Mouse (Mus musculus): ENCODE data around the gene Ubr1. TPM values are rescaled to one million over a fixed set of nuclear protein-coding genes. Genes with fewer than 3 reads are reported as not detected.

Gene Ubr1
- polyA plus RNA-seq, 1 experiment from 2014 or later = 17.9 TPM

- Histone ChIP-seq H3K4me3 (ENCODE audit: low read depth, low read length) (no peak overlapping the region), H3K4me1 (ENCODE audit: control insufficient read depth, insufficient read depth, low read length) (no peaks in the 10 kb centered on the region), H3K27me3 (replicated peaks; ENCODE audit: control insufficient read depth, insufficient read depth, low read length) (no peaks in the 10 kb centered on the region), H3K27ac (replicated peaks; ENCODE audit: low read depth, low read length) (no peak overlapping the region), H3K4me2 (ENCODE audit: low read depth, low read length) (no peak overlapping the region), H3K9me3 (ENCODE audit: control insufficient read depth, low read length) (no peaks in the 10 kb centered on the region), H3K9ac (ENCODE audit: low read depth, low read length) (no peak overlapping the region), H3K36me3 (ENCODE audit: control insufficient read depth, insufficient read depth, low read length) (peaks cover 49% of the 10 kb centered on the region)
- DNase-seq (ENCODE audit: low spot score) = peak; percentile 5
- 40% methylated on average over 4 of the region's 4 CpGs for WGBS
- ATAC-seq (ENCODE audit: low read depth) = no peak
These were observed 61.0 kb downstream of the Ubr1 start for GRCm38 (mm10) chr2:120909556-120909955.

GRCm38 (mm10) chr2:120896361-120896760, 74.2 kb downstream of the Ubr1 start:
- H3K4me1 ChIP-seq (ENCODE audit: control insufficient read depth, insufficient read depth, low read length) = no peaks in the 10 kb centered on the region
- no peak for ATAC-seq (ENCODE audit: low read depth)
- H3K27ac ChIP-seq (replicated peaks; ENCODE audit: low read depth, low read length) = no peak overlapping the region
- no peak overlapping the region for H3K9ac ChIP-seq (ENCODE audit: low read depth, low read length)
- H3K36me3 ChIP-seq (ENCODE audit: control insufficient read depth, insufficient read depth, low read length) = peaks cover 93% of the 10 kb centered on the region
- no peaks in the 10 kb centered on the region for H3K27me3 ChIP-seq (replicated peaks; ENCODE audit: control insufficient read depth, insufficient read depth, low read length)
- 92% methylated on average over 3 of the region's 3 CpGs for WGBS
- H3K4me3 ChIP-seq (ENCODE audit: low read depth, low read length) = no peak overlapping the region
- no peak for DNase-seq (ENCODE audit: low spot score)
- H3K4me2 ChIP-seq (ENCODE audit: low read depth, low read length) = no peak overlapping the region
- H3K9me3 ChIP-seq (ENCODE audit: control insufficient read depth, low read length) = no peaks in the 10 kb centered on the region

- Histone ChIP-seq H3K36me3 (ENCODE audit: control insufficient read depth, insufficient read depth, low read length) (peaks cover 76% of the 10 kb centered on the region), H3K4me1 (ENCODE audit: control insufficient read depth, insufficient read depth, low read length) (no peaks in the 10 kb centered on the region), H3K4me2 (ENCODE audit: low read depth, low read length) (no peak overlapping the region), H3K27ac (replicated peaks; ENCODE audit: low read depth, low read length) (no peak overlapping the region), H3K27me3 (replicated peaks; ENCODE audit: control insufficient read depth, insufficient read depth, low read length) (no peaks in the 10 kb centered on the region), H3K9me3 (ENCODE audit: control insufficient read depth, low read length) (no peaks in the 10 kb centered on the region), H3K9ac (ENCODE audit: low read depth, low read length) (no peak overlapping the region), H3K4me3 (ENCODE audit: low read depth, low read length) (no peak overlapping the region)
- ATAC-seq (ENCODE audit: low read depth) = no peak
- no peak for DNase-seq (ENCODE audit: low spot score)
- 91% methylated on average over 5 of the region's 5 CpGs for WGBS
These were observed 82.9 kb downstream of the Ubr1 start for GRCm38 (mm10) chr2:120887601-120888000.

GRCm38 (mm10) chr2:120873192-120873591, 97.3 kb downstream of the Ubr1 start:
- 93% methylated on average over 2 of the region's 2 CpGs for WGBS
- Histone ChIP-seq H3K4me2 (ENCODE audit: low read depth, low read length) (no peak overlapping the region), H3K4me3 (ENCODE audit: low read depth, low read length) (no peak overlapping the region), H3K27ac (replicated peaks; ENCODE audit: low read depth, low read length) (no peak overlapping the region), H3K9ac (ENCODE audit: low read depth, low read length) (no peak overlapping the region), H3K4me1 (ENCODE audit: control insufficient read depth, insufficient read depth, low read length) (no peaks in the 10 kb centered on the region), H3K36me3 (ENCODE audit: control insufficient read depth, insufficient read depth, low read length) (peaks cover 65% of the 10 kb centered on the region), H3K9me3 (ENCODE audit: control insufficient read depth, low read length) (no peaks in the 10 kb centered on the region), H3K27me3 (replicated peaks; ENCODE audit: control insufficient read depth, insufficient read depth, low read length) (no peaks in the 10 kb centered on the region)
- no peak for ATAC-seq (ENCODE audit: low read depth)
- DNase-seq (ENCODE audit: low spot score) = no peak

GRCm38 (mm10) chr2:120871447-120872336, 98.8 kb downstream of the Ubr1 start:
- H3K27ac ChIP-seq (replicated peaks; ENCODE audit: low read depth, low read length) = no peak overlapping the region
- 81% methylated on average over 9 of the region's 9 CpGs for WGBS
- DNase-seq (ENCODE audit: low spot score) (peak; percentile 9), ATAC-seq (ENCODE audit: low read depth) (no peak)
- no peaks in the 10 kb centered on the region for H3K27me3 ChIP-seq (replicated peaks; ENCODE audit: control insufficient read depth, insufficient read depth, low read length)
- H3K4me3 ChIP-seq (ENCODE audit: low read depth, low read length) = no peak overlapping the region
- no peaks in the 10 kb centered on the region for H3K4me1 ChIP-seq (ENCODE audit: control insufficient read depth, insufficient read depth, low read length)
- H3K9ac ChIP-seq (ENCODE audit: low read depth, low read length) = no peak overlapping the region
- H3K9me3 ChIP-seq (ENCODE audit: control insufficient read depth, low read length) = no peaks in the 10 kb centered on the region
- no peak overlapping the region for H3K4me2 ChIP-seq (ENCODE audit: low read depth, low read length)
- peaks cover 67% of the 10 kb centered on the region for H3K36me3 ChIP-seq (ENCODE audit: control insufficient read depth, insufficient read depth, low read length)

- no peak for DNase-seq (ENCODE audit: low spot score)
- Histone ChIP-seq H3K27ac (replicated peaks; ENCODE audit: low read depth, low read length) (no peak overlapping the region), H3K4me2 (ENCODE audit: low read depth, low read length) (no peak overlapping the region), H3K9me3 (ENCODE audit: control insufficient read depth, low read length) (no peaks in the 10 kb centered on the region), H3K4me3 (ENCODE audit: low read depth, low read length) (no peak overlapping the region), H3K9ac (ENCODE audit: low read depth, low read length) (no peak overlapping the region), H3K4me1 (ENCODE audit: control insufficient read depth, insufficient read depth, low read length) (no peaks in the 10 kb centered on the region), H3K36me3 (ENCODE audit: control insufficient read depth, insufficient read depth, low read length) (peaks cover 75% of the 10 kb centered on the region), H3K27me3 (replicated peaks; ENCODE audit: control insufficient read depth, insufficient read depth, low read length) (no peaks in the 10 kb centered on the region)
- WGBS = 94% methylated on average over 5 of the region's 5 CpGs
- no peak for ATAC-seq (ENCODE audit: low read depth)
These were observed 103.2 kb downstream of the Ubr1 start for GRCm38 (mm10) chr2:120867336-120867735.

GRCm38 (mm10) chr2:120866561-120866960, 104.0 kb downstream of the Ubr1 start:
- WGBS = 21% methylated on average over 1 of the region's 1 CpGs
- no peaks in the 10 kb centered on the region for H3K9me3 ChIP-seq (ENCODE audit: control insufficient read depth, low read length)
- no peak overlapping the region for H3K27ac ChIP-seq (replicated peaks; ENCODE audit: low read depth, low read length)
- no peak overlapping the region for H3K4me2 ChIP-seq (ENCODE audit: low read depth, low read length)
- no peak overlapping the region for H3K9ac ChIP-seq (ENCODE audit: low read depth, low read length)
- no peak for ATAC-seq (ENCODE audit: low read depth)
- H3K27me3 ChIP-seq (replicated peaks; ENCODE audit: control insufficient read depth, insufficient read depth, low read length) = no peaks in the 10 kb centered on the region
- DNase-seq (ENCODE audit: low spot score) = peak; percentile 55
- H3K4me3 ChIP-seq (ENCODE audit: low read depth, low read length) = no peak overlapping the region
- H3K36me3 ChIP-seq (ENCODE audit: control insufficient read depth, insufficient read depth, low read length) = peaks cover 76% of the 10 kb centered on the region
- no peaks in the 10 kb centered on the region for H3K4me1 ChIP-seq (ENCODE audit: control insufficient read depth, insufficient read depth, low read length)

GRCm38 (mm10) chr2:120863389-120863788, 107.1 kb downstream of the Ubr1 start:
- H3K27me3 ChIP-seq (replicated peaks; ENCODE audit: control insufficient read depth, insufficient read depth, low read length) = no peaks in the 10 kb centered on the region
- no peaks in the 10 kb centered on the region for H3K4me1 ChIP-seq (ENCODE audit: control insufficient read depth, insufficient read depth, low read length)
- H3K9ac ChIP-seq (ENCODE audit: low read depth, low read length) = no peak overlapping the region
- H3K4me3 ChIP-seq (ENCODE audit: low read depth, low read length) = no peak overlapping the region
- DNase-seq (ENCODE audit: low spot score) (no peak), ATAC-seq (ENCODE audit: low read depth) (no peak)
- no peak overlapping the region for H3K27ac ChIP-seq (replicated peaks; ENCODE audit: low read depth, low read length)
- 100% methylated on average over 1 of the region's 1 CpGs for WGBS
- peaks cover 71% of the 10 kb centered on the region for H3K36me3 ChIP-seq (ENCODE audit: control insufficient read depth, insufficient read depth, low read length)
- H3K9me3 ChIP-seq (ENCODE audit: control insufficient read depth, low read length) = no peaks in the 10 kb centered on the region
- no peak overlapping the region for H3K4me2 ChIP-seq (ENCODE audit: low read depth, low read length)

GRCm38 (mm10) chr2:120860699-120861098, 109.8 kb downstream of the Ubr1 start:
- Histone ChIP-seq H3K4me2 (ENCODE audit: low read depth, low read length) (no peak overlapping the region), H3K4me3 (ENCODE audit: low read depth, low read length) (no peak overlapping the region), H3K27ac (replicated peaks; ENCODE audit: low read depth, low read length) (no peak overlapping the region), H3K4me1 (ENCODE audit: control insufficient read depth, insufficient read depth, low read length) (no peaks in the 10 kb centered on the region), H3K36me3 (ENCODE audit: control insufficient read depth, insufficient read depth, low read length) (peaks cover 51% of the 10 kb centered on the region), H3K27me3 (replicated peaks; ENCODE audit: control insufficient read depth, insufficient read depth, low read length) (no peaks in the 10 kb centered on the region), H3K9ac (ENCODE audit: low read depth, low read length) (no peak overlapping the region), H3K9me3 (ENCODE audit: control insufficient read depth, low read length) (no peaks in the 10 kb centered on the region)
- ATAC-seq (ENCODE audit: low read depth) (no peak), DNase-seq (ENCODE audit: low spot score) (no peak)
- WGBS = 78% methylated on average over 1 of the region's 1 CpGs
